Mouse (Mus musculus) embryonic facial prominence, embryonic 11.5 days (tissue): Measurements from ENCODE around the gene Gm20388. TPM values are rescaled to one million over a fixed set of nuclear protein-coding genes. Genes with fewer than 3 reads are reported as not detected.

ENCODE experiments used
- ATAC-seq: fragments of 200-750 bp; cut with Nextera tagmentation; replicated peaks from 2 replicates; pipeline ENCODE4 v1.8.0; 2017; ENCODE audit warnings: low read depth; ENCODE audit not compliant: insufficient number of reproducible peaks, low FRiP score, low TSS enrichment
- DNase-seq: peaks from one replicate; pipeline ENCODE4 v3.0.0-alpha.2; 2015; ENCODE audit warnings: low spot score
- H3K27ac ChIP-seq: fragments of 300-500 bp; sonication (generic); replicated peaks from 2 replicates; pipeline ENCODE4 v1.5.1; 2014; ENCODE audit warnings: mild to moderate bottlenecking, low read depth, low read length, control low read depth
- H3K27me3 ChIP-seq: fragments of 300-500 bp; sonication (generic); 2 replicates; pipeline ENCODE4 v1.6.1; 2014; ENCODE audit warnings: mild to moderate bottlenecking, low read length, moderate library complexity, mixed read lengths; ENCODE audit not compliant: control insufficient read depth, insufficient read depth
- H3K36me3 ChIP-seq: fragments of 300-500 bp; sonication (generic); replicated peaks from 2 replicates; pipeline ENCODE4 v1.6.1; 2014; ENCODE audit warnings: low read depth, mild to moderate bottlenecking, low read length, moderate library complexity, mixed read lengths; ENCODE audit not compliant: control insufficient read depth, insufficient read depth
- H3K4me1 ChIP-seq: fragments of 300-500 bp; sonication (generic); 2 replicates; pipeline ENCODE4 v1.6.1; 2014; ENCODE audit warnings: low read length, mixed read lengths; ENCODE audit not compliant: control insufficient read depth, insufficient read depth
- H3K4me2 ChIP-seq: fragments of 300-500 bp; sonication (generic); 2 replicates; pipeline ENCODE4 v1.6.1; 2014; ENCODE audit warnings: low read depth, mild to moderate bottlenecking, control low read depth, low read length, moderate library complexity
- H3K4me3 ChIP-seq: fragments of 300-500 bp; sonication (generic); 2 replicates; pipeline ENCODE4 v1.5.1; 2014; ENCODE audit warnings: low read depth, low read length, control low read depth
- H3K9ac ChIP-seq: fragments of 300-500 bp; sonication (generic); replicated peaks from 2 replicates; pipeline ENCODE4 v1.6.1; 2014; ENCODE audit warnings: mild to moderate bottlenecking, control low read depth, low read length
- H3K9me3 ChIP-seq: fragments of 300-500 bp; sonication (generic); replicated peaks from 2 replicates; pipeline ENCODE4 v1.6.1; 2016; ENCODE audit warnings: mild to moderate bottlenecking, low read length, inconsistent platforms, mixed read lengths; ENCODE audit not compliant: control insufficient read depth
- WGBS: fragments of 180-500 bp; shearing (Covaris S2); extraction: QIAGEN DNeasy Blood & Tissue Kit; methylation state at CpG from one replicate; pipeline ENCODE4 v1.1.7; 2014; 5-methylcytosine and 5-hydroxymethylcytosine counted together
- polyA plus RNA-seq: library from polyadenylated mRNA; unstranded; fragments of >200 nt; fragmentation: Nextera tagmentation; extraction: Ambion mirVana; gene quantifications from 2 replicates; pipeline ENCODE4 v1.2.1, GENCODE M21; 2014

Gm20388 gene
- polyA plus RNA-seq, 1 experiment from 2014 or later = 3.1 TPM

- H3K27me3 ChIP-seq = peaks cover 16% of the 10 kb centered on the region
- H3K9ac ChIP-seq = peak overlapping the region; percentile 39; the same call in 1 of the 2 replicates
- no peaks in the 10 kb centered on the region for H3K36me3 ChIP-seq
- 5% methylated on average over 20 of the region's 20 CpGs for WGBS
- H3K4me3 ChIP-seq = peak overlapping the region; percentile 71
- no peaks in the 10 kb centered on the region for H3K9me3 ChIP-seq
- peaks cover 16% of the 10 kb centered on the region for H3K4me1 ChIP-seq
- peak overlapping the region; percentile 53 for H3K4me2 ChIP-seq
- ATAC-seq = peak; percentile 40
- peak; percentile 28 for DNase-seq
- H3K27ac ChIP-seq = peak overlapping the region; percentile 15; the same call in 1 of the 2 replicates
Observed at GRCm38 (mm10) chr8:122280588-122281316, 2370.1 kb downstream of the Gm20388 start.

DNA sequence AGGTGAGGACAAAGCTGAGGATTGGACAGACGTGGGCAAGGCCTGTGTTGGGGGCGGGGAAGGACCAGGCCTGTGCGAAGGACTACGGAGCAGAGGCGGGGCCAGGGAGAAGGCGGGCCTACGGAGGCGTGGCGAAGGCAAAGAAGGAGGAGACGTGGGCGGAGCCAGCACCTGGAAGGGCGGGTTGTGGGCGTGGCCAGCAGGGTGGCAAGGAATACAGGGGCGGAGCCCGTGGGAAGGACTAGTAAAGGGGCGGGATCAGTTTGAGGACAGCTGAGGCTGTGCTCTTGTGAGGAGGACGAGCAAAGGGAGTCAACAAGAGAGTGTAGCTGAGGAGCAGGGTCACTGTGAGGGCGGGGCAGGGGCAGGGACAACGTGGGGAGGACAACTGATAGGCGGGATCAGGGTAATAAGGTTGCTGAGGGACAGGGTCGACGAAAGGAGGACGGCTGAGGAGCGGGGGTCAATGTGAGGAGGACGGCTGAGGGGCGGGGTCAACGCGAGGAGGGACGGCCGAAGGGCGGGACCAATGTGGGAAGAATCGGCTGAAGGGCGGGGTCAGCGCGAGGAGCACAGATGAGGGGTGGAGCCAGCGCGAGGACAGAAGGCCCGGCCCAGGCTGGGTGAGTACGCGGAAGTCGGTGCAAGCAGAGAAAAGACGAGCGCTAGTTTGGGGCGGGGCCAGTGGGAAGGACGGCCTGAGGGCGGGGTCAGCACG lies 2370.8 kb downstream of the Gm20388 start:
- WGBS = under 1% methylated on average over 45 of the region's 47 CpGs
- Histone ChIP-seq H3K27me3 (peaks cover 16% of the 10 kb centered on the region), H3K4me1 (peaks cover 16% of the 10 kb centered on the region), H3K4me3 (peak overlapping the region; percentile 71), H3K36me3 (no peaks in the 10 kb centered on the region), H3K4me2 (peak overlapping the region; percentile 53), H3K9ac (no peak overlapping the region), H3K27ac (peak overlapping the region; percentile 15; the same call in 1 of the 2 replicates), H3K9me3 (no peaks in the 10 kb centered on the region)
- peak; percentile 99 for DNase-seq
- ATAC-seq = peak; percentile 89

DNA sequence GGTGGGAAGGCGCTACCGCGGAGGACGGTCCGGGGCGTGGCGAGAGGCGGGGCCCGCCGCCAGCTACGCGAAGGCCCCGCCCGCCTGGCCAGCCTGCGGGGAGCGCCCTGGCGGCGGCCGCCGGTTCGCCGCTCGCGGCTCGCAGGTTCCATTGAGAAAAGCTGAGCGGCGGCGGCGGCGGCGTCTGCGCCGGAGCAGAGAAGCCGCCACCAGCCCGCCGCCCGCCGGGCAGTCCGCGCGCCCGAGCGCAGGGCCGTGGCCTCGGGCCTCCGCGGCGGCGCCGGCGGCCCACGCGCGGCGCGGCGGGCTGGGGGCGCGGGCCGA lies 2371.4 kb downstream of the Gm20388 start, which contains the start of gene Zfpm1:
Gene Zfpm1, plus strand, starts transcription at position 107 of the 324 bp plus-strand sequence.
- Histone ChIP-seq H3K27ac (peak within 1 kb of the TSS; percentile 15), H3K4me2 (peak within 1 kb of the TSS; percentile 99), H3K9me3 (no peaks in the 10 kb centered on the region), H3K9ac (peak within 1 kb of the TSS; percentile 68), H3K36me3 (no peaks in the 10 kb centered on the region), H3K4me1 (peaks cover 16% of the 10 kb centered on the region), H3K27me3 (peaks cover 16% of the 10 kb centered on the region), H3K4me3 (peak within 1 kb of the TSS; percentile 71)
- 0% methylated on average over 45 of the region's 60 CpGs for WGBS
- ATAC-seq (no peak), DNase-seq (no peak)

- DNase-seq (peak; percentile 25), ATAC-seq (no peak)
- Histone ChIP-seq H3K4me3 (peak overlapping the region; percentile 71), H3K9me3 (no peaks in the 10 kb centered on the region), H3K9ac (peak overlapping the region; percentile 68), H3K36me3 (no peaks in the 10 kb centered on the region), H3K27ac (no peak overlapping the region; the same call in 1 of the 2 replicates), H3K27me3 (peaks cover 16% of the 10 kb centered on the region), H3K4me2 (peak overlapping the region; percentile 99), H3K4me1 (peaks cover 16% of the 10 kb centered on the region)
- under 1% methylated on average over 61 of the region's 70 CpGs for whole genome bisulfite sequencing
Observed at GRCm38 (mm10) chr8:122282501-122283355, 2372.1 kb downstream of the Gm20388 start.

- peaks cover 16% of the 10 kb centered on the region for H3K4me1 ChIP-seq
- peak overlapping the region; percentile 68 for H3K9ac ChIP-seq
- under 1% methylated on average over 37 of the region's 37 CpGs for WGBS
- peak overlapping the region; percentile 99 for H3K4me2 ChIP-seq
- no peaks in the 10 kb centered on the region for H3K9me3 ChIP-seq
- H3K27me3 ChIP-seq = peaks cover 16% of the 10 kb centered on the region
- DNase-seq (peak; percentile 53), ATAC-seq (no peak)
- H3K27ac ChIP-seq = peak overlapping the region; percentile 43
- peak overlapping the region; percentile 71 for H3K4me3 ChIP-seq
- H3K36me3 ChIP-seq = no peaks in the 10 kb centered on the region
Observed at GRCm38 (mm10) chr8:122283356-122284202, 2372.9 kb downstream of the Gm20388 start.

GRCm38 (mm10) chr8:122284203-122284658 lies 2373.6 kb downstream of the Gm20388 start:
- H3K9ac ChIP-seq = peak overlapping the region; percentile 40
- peak; percentile 65 for DNase-seq
- peak overlapping the region; percentile 71 for H3K4me3 ChIP-seq
- under 1% methylated on average over 33 of the region's 33 CpGs for WGBS
- ATAC-seq = no peak
- no peaks in the 10 kb centered on the region for H3K9me3 ChIP-seq
- peaks cover 16% of the 10 kb centered on the region for H3K4me1 ChIP-seq
- peaks cover 16% of the 10 kb centered on the region for H3K27me3 ChIP-seq
- no peaks in the 10 kb centered on the region for H3K36me3 ChIP-seq
- H3K27ac ChIP-seq = peak overlapping the region; percentile 43; the same call in 1 of the 2 replicates
- peak overlapping the region; percentile 99 for H3K4me2 ChIP-seq
